Mouse (Mus musculus) induced T-regulatory cell, adult 2 months (primary cell): ENCODE data around the gene Adgb.

ENCODE experiments used
- DNase-seq: peaks from one replicate; pipeline ENCODE4 v3.0.0-alpha.2; 2012; ENCODE audit warnings: low read depth

The Adgb gene

GRCm38 (mm10) chr10:10350550-10350949, 121.6 kb downstream of the Adgb start:
- DNase-seq = no peak

- DNase-seq = no peak
Measured at GRCm38 (mm10) chr10:10343930-10344329, 128.2 kb downstream of the Adgb start.

DNA sequence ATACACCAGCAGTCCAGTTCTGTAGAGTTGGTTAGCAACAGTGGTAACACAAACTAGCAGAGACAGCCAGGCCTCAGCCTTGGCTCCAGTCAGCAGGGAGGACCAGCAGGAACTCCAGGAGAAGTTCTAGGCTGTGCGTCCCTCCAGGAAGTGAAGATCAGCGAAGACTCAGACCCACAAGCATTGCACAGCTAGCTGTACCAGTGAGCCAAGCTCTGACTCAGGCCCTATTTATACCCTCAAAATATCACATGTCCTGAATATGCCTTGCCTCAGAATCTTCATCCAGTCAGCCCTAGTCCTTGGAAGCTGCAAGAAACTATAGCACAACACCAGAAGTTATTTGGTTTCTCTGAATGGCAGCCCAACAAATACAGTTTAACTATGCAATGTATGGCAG, 146.6 kb downstream of the Adgb start:
- no peak for DNase-seq

GRCm38 (mm10) chr10:10322961-10323360, 149.2 kb downstream of the Adgb start:
- DNase-seq = no peak

DNA sequence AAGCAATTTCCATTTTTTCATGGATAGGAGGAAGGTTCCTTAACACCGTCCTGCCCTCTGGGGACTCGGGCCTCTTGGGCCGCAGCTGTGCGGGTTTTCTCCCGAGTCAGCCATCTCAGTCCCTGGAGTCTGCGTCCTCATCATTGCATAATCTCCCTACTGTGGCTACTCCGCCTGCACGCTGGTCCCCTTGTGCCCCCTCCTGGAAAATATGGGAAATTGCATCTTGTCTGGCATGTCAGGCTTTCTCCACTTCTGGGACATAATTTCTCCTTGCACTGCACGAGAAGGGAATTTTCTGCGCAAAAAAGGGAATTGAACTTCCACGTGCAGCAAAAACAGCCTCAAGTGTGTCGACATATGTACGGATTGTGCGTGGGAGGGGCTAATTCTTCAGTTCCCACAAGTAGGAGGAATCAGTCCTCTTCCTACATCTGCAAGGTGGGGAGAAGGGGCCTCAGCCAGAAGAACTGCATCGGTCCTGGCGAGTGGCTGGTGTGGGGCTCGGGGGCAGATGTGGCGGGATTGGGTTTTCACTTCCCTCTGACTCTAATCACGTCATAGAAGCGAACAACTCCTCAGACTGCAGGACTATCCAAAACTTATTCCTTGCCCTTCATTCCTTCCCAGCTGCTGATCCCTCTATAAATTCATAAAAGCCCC, 150.9 kb downstream of the Adgb start:
- DNase-seq = peak; percentile 77

GRCm38 (mm10) chr10:10320364-10321083, 151.6 kb downstream of the Adgb start:
- no peak for DNase-seq

DNA sequence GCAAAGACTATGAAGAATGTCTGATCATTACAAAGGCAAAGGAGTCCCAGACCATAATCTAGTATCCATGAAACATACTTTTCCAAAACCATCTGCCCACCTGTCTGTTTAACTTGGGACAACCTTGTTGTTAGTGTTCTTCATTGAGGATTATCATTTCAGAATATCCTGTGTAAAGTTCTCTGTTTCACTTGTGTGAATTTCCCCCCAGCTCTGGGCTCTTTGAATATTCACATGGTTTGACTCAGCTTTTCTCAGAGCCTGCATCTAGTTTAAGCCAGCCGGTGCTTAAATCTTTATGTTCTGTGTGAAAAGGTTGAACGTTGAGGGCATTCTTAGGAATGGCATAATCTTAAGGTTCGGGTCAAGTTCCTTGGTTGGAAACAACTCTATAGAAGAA, 154.0 kb downstream of the Adgb start:
- no peak for DNase-seq

DNA sequence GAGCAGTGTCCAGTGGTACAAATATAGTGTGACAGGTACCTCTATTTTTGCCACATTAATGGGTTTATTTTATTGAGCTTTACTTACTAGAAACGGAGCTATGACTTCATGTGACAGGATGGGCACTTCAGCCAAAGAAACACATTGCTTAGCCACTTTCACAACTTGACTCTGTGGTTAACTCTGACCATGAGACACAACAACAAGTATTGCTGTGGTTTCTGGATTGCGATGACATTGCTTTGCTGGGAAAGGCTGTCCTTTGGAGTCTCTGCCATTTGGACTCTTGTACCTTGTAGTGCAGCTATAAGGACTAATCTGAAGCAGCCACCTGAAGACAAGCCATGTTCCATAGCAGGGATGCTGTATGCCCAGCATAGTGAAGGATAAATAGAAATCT, 156.5 kb downstream of the Adgb start:
- no peak for DNase-seq

GRCm38 (mm10) chr10:10314521-10314920, 157.6 kb downstream of the Adgb start:
- DNase-seq = no peak

GRCm38 (mm10) chr10:10309877-10310426, 162.2 kb downstream of the Adgb start:
- DNase-seq = no peak

GRCm38 (mm10) chr10:10309056-10309455, 163.1 kb downstream of the Adgb start:
- DNase-seq = no peak

- peak; percentile 50 for DNase-seq
Measured at GRCm38 (mm10) chr10:10307384-10307783, 164.7 kb downstream of the Adgb start.

GRCm38 (mm10) chr10:10304370-10304769, 167.8 kb downstream of the Adgb start:
- DNase-seq = no peak

DNA sequence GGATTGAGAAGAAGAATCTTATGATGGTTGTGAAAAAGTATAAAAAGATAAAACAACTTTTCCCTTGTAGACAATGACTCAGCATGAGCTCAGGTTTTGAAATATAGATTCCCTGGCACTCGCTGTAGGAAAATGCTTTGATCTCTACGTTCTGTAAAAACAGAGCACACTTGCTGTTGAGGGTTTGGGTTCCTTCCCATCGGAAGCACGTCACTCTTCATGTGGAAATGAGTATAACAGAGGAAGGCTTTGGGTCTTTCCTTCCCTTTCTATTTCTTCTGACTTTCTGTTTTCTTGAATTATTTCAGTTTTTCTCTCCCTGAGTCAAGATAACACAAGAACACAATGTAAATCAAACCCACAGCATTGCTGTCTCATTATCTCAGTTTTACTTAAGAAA, 170.4 kb downstream of the Adgb start:
- DNase-seq = no peak

DNA sequence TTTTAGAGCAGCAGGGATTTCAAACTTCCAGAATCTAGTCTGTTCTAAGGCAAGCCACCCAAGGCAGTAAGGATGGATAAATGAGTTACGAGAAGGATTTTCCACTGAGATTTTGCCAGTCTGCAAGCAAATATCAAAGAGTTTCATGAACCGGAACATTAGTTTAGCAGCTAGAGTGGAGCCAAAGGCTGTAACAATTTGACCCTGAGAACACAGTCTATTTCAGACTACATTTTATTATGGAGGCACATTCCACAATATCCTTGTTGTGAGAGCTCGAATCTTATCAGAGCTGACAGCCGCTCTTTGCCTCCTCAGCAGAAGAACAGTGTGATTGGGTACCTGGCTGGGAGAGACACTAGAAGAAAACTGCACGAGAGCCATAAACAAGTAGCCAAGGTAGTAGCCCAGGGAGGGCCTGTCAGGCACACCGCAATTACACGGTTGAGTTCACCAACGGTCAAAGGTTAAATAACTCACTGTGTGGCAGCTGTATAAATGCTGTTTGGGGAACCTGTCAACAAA, 171.1 kb downstream of the Adgb start:
- DNase-seq = no peak

DNA sequence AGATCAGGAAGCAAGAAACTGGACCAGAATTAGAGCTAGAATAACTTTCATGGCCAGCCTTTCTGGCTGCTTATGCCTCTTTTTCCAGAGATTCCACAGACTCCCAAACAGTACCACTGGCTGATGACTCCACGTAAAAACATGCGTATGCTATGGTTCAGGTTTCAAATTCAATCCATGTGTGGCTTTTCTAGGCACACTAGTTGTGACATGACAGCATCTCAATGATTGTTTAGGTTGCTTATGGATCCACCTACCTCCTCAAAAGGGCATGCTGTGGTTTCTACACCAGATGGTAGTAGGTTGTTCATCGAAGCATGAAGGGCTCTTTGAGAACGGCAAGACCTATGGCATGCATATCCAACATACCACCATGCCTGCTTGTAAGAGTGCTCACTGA, 172.1 kb downstream of the Adgb start:
- DNase-seq = no peak

- no peak for DNase-seq
Measured at GRCm38 (mm10) chr10:10287221-10287867, 184.8 kb downstream of the Adgb start.
